Mouse (Mus musculus): Measurements from ENCODE around the gene Ms4a4d. TPM values are rescaled to one million over a fixed set of nuclear protein-coding genes. Genes with fewer than 3 reads are reported as not detected.

Gene Ms4a4d
- total and polyA plus RNA-seq, 3 experiments = 1.8 to 7.6 (median 4.0) TPM

GRCm38 (mm10) chr19:11574965-11575364, 38.4 kb downstream of the Ms4a4d start:
- DNase-seq = no peak

DNA sequence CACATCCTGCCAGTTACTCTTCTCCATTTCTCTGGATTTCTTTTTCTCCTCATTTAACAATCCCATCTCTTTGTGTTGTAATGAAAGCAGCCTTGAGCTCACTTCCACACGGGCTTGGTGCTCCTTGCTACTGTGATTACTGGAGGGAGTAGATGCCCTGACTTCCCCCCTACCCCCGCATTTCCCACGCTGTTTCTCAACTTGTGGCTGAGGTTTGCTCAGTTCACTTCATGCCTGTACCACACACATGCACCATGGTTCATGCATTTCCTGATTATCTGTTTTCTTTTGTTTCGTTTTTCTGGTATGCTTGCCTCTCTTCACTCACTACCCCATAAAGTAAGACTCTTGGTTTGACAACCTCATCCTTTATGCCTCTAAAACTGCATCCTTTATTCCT, 52.6 kb downstream of the Ms4a4d start:
- DNase-seq = no peak

- DNase-seq = no peak
These were observed 53.4 kb downstream of the Ms4a4d start for GRCm38 (mm10) chr19:11589891-11590449.

- DNase-seq = no peak
These were observed 64.7 kb downstream of the Ms4a4d start for GRCm38 (mm10) chr19:11601349-11601748.

GRCm38 (mm10) chr19:11602026-11602425, 65.4 kb downstream of the Ms4a4d start:
- DNase-seq = peak; percentile 21

- DNase-seq = no peak
These were observed 68.0 kb downstream of the Ms4a4d start, which contains the start of gene Ms4a6d for GRCm38 (mm10) chr19:11604603-11605002. Ms4a6d (minus strand) TSS chr19:11604849.

Other genes starting within 250 kb of the Ms4a4d start
- under 1 TPM in 1 of 2 experiments, not detected in 1; 0.07 TPM for gene Ms4a14, start 222.3 kb upstream of the Ms4a4d start, total RNA-seq (2021)
- 0.09 and 0.12 TPM in 2 replicates for gene Ms4a14, start 222.3 kb upstream of the Ms4a4d start, polyA plus RNA-seq (2012; rRNA removed)
- gene Ms4a7, start 200.7 kb upstream of the Ms4a4d start, total RNA-seq (2021) = 1 to 10 TPM; 1.9 TPM
- gene Ms4a7, start 200.7 kb upstream of the Ms4a4d start, polyA plus RNA-seq (2012; rRNA removed) = 0.85 and 1.2 TPM in 2 replicates
- gene Ms4a4a, start 161.3 kb upstream of the Ms4a4d start, total RNA-seq (2021) = 1 to 10 TPM; 4.8 to 5.2 TPM
- 0.58 and 0.75 TPM in 2 replicates for gene Ms4a4a, start 161.3 kb upstream of the Ms4a4d start, polyA plus RNA-seq (2012; rRNA removed)
- gene Ms4a4c, start 132.0 kb upstream of the Ms4a4d start, total RNA-seq (2021) = 1 to 10 TPM; 1.8 to 2.1 TPM
- gene Ms4a4c, start 132.0 kb upstream of the Ms4a4d start, polyA plus RNA-seq (2012; rRNA removed) = 0.06 and 0.91 TPM in 2 replicates
- 1 to 10 TPM in 1 of 2 experiments, under 1 TPM in 1; 0.95 to 1.6 TPM for gene Ms4a4b, start 93.2 kb upstream of the Ms4a4d start, total RNA-seq (2021)
- 0.02 and 0.26 TPM in 2 replicates for gene Ms4a4b, start 93.2 kb upstream of the Ms4a4d start, polyA plus RNA-seq (2012; rRNA removed)
- gene Ms4a6c, start 67.4 kb upstream of the Ms4a4d start, total RNA-seq (2021) = 10 to 100 TPM; 12.0 to 12.5 TPM
- gene Ms4a6c, start 67.4 kb upstream of the Ms4a4d start, polyA plus RNA-seq (2012; rRNA removed) = 1.6 and 1.8 TPM in 2 replicates
- not detected for gene Gm8369, start 50.9 kb upstream of the Ms4a4d start, total RNA-seq (2021)
- not detected in 2 replicates for gene Gm8369, start 50.9 kb upstream of the Ms4a4d start, polyA plus RNA-seq (2012; rRNA removed)
- gene Ms4a6b, start 20.3 kb upstream of the Ms4a4d start, total RNA-seq (2021) = 1 to 10 TPM; 7.8 to 9.9 TPM
- gene Ms4a6b, start 20.3 kb upstream of the Ms4a4d start, polyA plus RNA-seq (2012; rRNA removed) = 1.8 and 2.4 TPM in 2 replicates
- gene Ms4a6d, start 68.0 kb downstream of the Ms4a4d start, total RNA-seq (2021) = 1 to 10 TPM; 6.2 to 6.4 TPM
- 3.8 and 5.4 TPM in 2 replicates for gene Ms4a6d, start 68.0 kb downstream of the Ms4a4d start, polyA plus RNA-seq (2012; rRNA removed)
- gene Ms4a2, start 86.9 kb downstream of the Ms4a4d start, total RNA-seq (2021) = under 1 TPM in 1 of 2 experiments, not detected in 1; 0.17 TPM
- gene Ms4a2, start 86.9 kb downstream of the Ms4a4d start, polyA plus RNA-seq (2012; rRNA removed) = not detected in 2 replicates
- gene Ms4a3, start 104.0 kb downstream of the Ms4a4d start, total RNA-seq (2021) = not detected
- gene Ms4a3, start 104.0 kb downstream of the Ms4a4d start, polyA plus RNA-seq (2012; rRNA removed) = not detected in 2 replicates
- under 1 TPM in 1 of 2 experiments, not detected in 1; 0.75 TPM for gene Oosp2, start 123.8 kb downstream of the Ms4a4d start, total RNA-seq (2021)
- not detected in 2 replicates for gene Oosp2, start 123.8 kb downstream of the Ms4a4d start, polyA plus RNA-seq (2012; rRNA removed)
- gene Oosp1, start 154.3 kb downstream of the Ms4a4d start, total RNA-seq (2021) = under 1 TPM in 1 of 2 experiments, not detected in 1; 0.66 TPM
- not detected in 2 replicates for gene Oosp1, start 154.3 kb downstream of the Ms4a4d start, polyA plus RNA-seq (2012; rRNA removed)
- gene Oosp3, start 160.3 kb downstream of the Ms4a4d start, total RNA-seq (2021) = not detected
- not detected in 2 replicates for gene Oosp3, start 160.3 kb downstream of the Ms4a4d start, polyA plus RNA-seq (2012; rRNA removed)
- gene Gif, start 210.8 kb downstream of the Ms4a4d start, total RNA-seq (2021) = not detected
- gene Gif, start 210.8 kb downstream of the Ms4a4d start, polyA plus RNA-seq (2012; rRNA removed) = not detected in 2 replicates
- gene Mrpl16, start 233.6 kb downstream of the Ms4a4d start, total RNA-seq (2021) = 10 to 100 TPM; 56.9 to 75.6 TPM
- 9.5 and 10.6 TPM in 2 replicates for gene Mrpl16, start 233.6 kb downstream of the Ms4a4d start, polyA plus RNA-seq (2012; rRNA removed)

Measured in adrenal gland, adult 2 months (tissue).